Mouse (Mus musculus) embryonic facial prominence, embryonic 13.5 days (tissue): ENCODE results near the gene Thbs1. TPM values are rescaled to one million over a fixed set of nuclear protein-coding genes. Genes with fewer than 3 reads are reported as not detected.
"Not testable (repeated sequence)": the region's sequence is repeated elsewhere in the genome, so short reads cannot be mapped to it uniquely, and the experiment has no call there.

Experiments
- ATAC-seq: fragments of 200-750 bp; cut with Nextera tagmentation; 2 replicates; pipeline ENCODE4 v1.8.0; 2017; ENCODE audit warnings: low read depth; ENCODE audit not compliant: insufficient number of reproducible peaks, insufficient read depth, low FRiP score, low TSS enrichment
- H3K27ac ChIP-seq: fragments of 300-500 bp; sonication (generic); 2 replicates; pipeline ENCODE4 v1.5.1; 2015; ENCODE audit warnings: moderate library complexity, mild to moderate bottlenecking, inconsistent platforms
- H3K27me3 ChIP-seq: fragments of 300-500 bp; sonication (generic); 2 replicates; pipeline ENCODE4 v1.6.1; 2015; ENCODE audit warnings: mild to moderate bottlenecking, inconsistent platforms
- H3K36me3 ChIP-seq: fragments of 300-500 bp; sonication (generic); 2 replicates; pipeline ENCODE4 v1.6.1; 2015; ENCODE audit warnings: mild to moderate bottlenecking, inconsistent platforms
- H3K4me1 ChIP-seq: fragments of 300-500 bp; sonication (generic); 2 replicates; pipeline ENCODE4 v1.6.1; 2015; ENCODE audit warnings: inconsistent platforms
- H3K4me2 ChIP-seq: fragments of 300-500 bp; sonication (generic); 2 replicates; pipeline ENCODE4 v1.6.1; 2015; ENCODE audit warnings: moderate library complexity, mild to moderate bottlenecking, inconsistent platforms
- H3K4me3 ChIP-seq: fragments of 300-500 bp; sonication (generic); 2 replicates; pipeline ENCODE4 v1.5.1; 2015; ENCODE audit warnings: mild to moderate bottlenecking, inconsistent platforms
- H3K9ac ChIP-seq: fragments of 300-500 bp; sonication (generic); 2 replicates; pipeline ENCODE4 v1.6.1; 2015; ENCODE audit warnings: mild to moderate bottlenecking, inconsistent platforms
- H3K9me3 ChIP-seq: fragments of 300-500 bp; sonication (generic); 2 replicates; pipeline ENCODE4 v1.6.1; 2016; ENCODE audit warnings: inconsistent platforms
- WGBS: fragments of 180-500 bp; shearing (Covaris S2); methylation state at CpG from one replicate; pipeline ENCODE4 v1.1.7; 2015; ENCODE audit warnings: mixed read lengths; 5-methylcytosine and 5-hydroxymethylcytosine counted together
- polyA plus RNA-seq: library from polyadenylated mRNA; unstranded; fragments of >200 nt; fragmentation: Nextera tagmentation; extraction: Ambion mirVana; gene quantifications from 2 replicates; pipeline ENCODE4 v1.2.1, GENCODE M21; 2015

Gene Thbs1
- polyA plus RNA-seq, 1 experiment from 2014 or later = 71.1 TPM

GRCm38 (mm10) chr2:118125211-118125939 is 13.7 kb downstream of the Thbs1 start:
- Histone ChIP-seq H3K36me3 (peaks cover 60% of the 10 kb centered on the region), H3K27me3 (no peaks in the 10 kb centered on the region)
- no peak for ATAC-seq

DNA sequence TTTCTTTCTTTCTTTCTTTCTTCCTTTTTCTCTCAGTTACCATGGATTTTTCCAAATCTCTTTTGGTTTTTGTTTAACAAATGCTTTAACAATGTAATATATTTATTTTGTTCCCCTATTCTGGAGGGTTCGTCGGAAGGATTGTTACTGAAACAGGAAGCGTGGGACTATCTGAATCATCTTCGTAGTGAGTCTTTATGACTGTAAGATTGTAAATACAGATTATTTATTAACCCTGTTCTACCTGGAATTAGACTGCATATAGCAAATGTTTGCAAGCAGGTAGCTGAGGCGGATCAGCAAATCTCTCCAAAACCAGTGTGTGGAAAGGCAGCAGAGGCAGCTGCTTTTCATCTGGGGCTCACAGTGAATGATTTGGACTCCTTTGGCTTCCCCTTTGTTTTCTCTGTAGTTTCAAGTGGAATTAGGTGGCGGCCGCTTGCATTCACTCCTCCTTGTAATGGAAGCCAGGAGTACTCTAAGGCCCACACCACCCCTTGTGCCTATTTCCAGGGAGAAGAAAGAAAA is 14.3 kb downstream of the Thbs1 start:
- H3K4me1 ChIP-seq = 0 out of 2 replicates have a peak, but pooled peaks cover 6% of the 10 kb centered on the region
- H3K9ac ChIP-seq = no peak overlapping the region
- 60% methylated on average over 7 of the region's 7 CpGs for WGBS
- no peak for ATAC-seq
- no peak overlapping the region for H3K4me3 ChIP-seq
- peaks cover 53% of the 10 kb centered on the region for H3K36me3 ChIP-seq
- no peaks in the 10 kb centered on the region for H3K27me3 ChIP-seq
- H3K9me3 ChIP-seq = no peaks in the 10 kb centered on the region
- no peak overlapping the region for H3K27ac ChIP-seq
- no peak overlapping the region for H3K4me2 ChIP-seq

More at GRCm38 (mm10) chr2:118125211-118125939, 13.7 kb downstream of the Thbs1 start:
- Histone ChIP-seq H3K4me1 (0 out of 2 replicates have a peak, but pooled peaks cover 6% of the 10 kb centered on the region), H3K4me2 (no peak overlapping the region), H3K4me3 (no peak overlapping the region), H3K9me3 (no peaks in the 10 kb centered on the region), H3K27ac (no peak overlapping the region), H3K9ac (no peak overlapping the region)
- WGBS = 81% methylated on average over 11 of the region's 11 CpGs

- Histone ChIP-seq H3K4me3 (no peak overlapping the region), H3K27me3 (no peaks in the 10 kb centered on the region), H3K4me1 (0 out of 2 replicates have a peak, but pooled peaks cover 6% of the 10 kb centered on the region), H3K9ac (no peak overlapping the region), H3K4me2 (no peak overlapping the region), H3K9me3 (no peaks in the 10 kb centered on the region), H3K36me3 (peaks cover 36% of the 10 kb centered on the region), H3K27ac (no peak overlapping the region)
- ATAC-seq = no peak
- 79% methylated on average over 5 of the region's 5 CpGs for WGBS
These were observed 16.0 kb downstream of the Thbs1 start for GRCm38 (mm10) chr2:118127516-118128288.

DNA sequence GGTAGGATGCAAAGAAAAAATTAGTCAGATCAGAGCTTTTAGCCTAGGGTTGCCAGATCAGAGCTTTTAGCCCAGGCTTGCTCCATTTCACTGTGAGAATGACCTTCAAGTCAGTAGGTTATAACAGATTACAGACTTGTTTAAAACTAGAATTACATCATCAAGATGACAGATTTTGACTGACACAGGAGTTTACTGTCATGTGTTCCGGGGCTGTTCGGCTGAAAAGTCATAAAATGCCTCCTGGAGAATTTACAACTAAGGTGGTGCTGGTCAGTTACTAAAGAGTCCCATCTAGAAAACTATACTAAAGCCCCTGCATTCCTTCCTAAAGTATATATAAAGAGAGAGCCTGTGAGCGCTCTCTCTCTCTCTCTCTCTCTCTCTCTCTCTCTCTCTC is 16.6 kb downstream of the Thbs1 start:
- peaks cover 30% of the 10 kb centered on the region for H3K36me3 ChIP-seq
- no peak for ATAC-seq
- WGBS = 67% methylated on average over 3 of the region's 3 CpGs

GRCm38 (mm10) chr2:118137071-118137470 is 25.4 kb downstream of the Thbs1 start:
- H3K27me3 ChIP-seq = no peaks in the 10 kb centered on the region

More for the DNA sequence above, 16.6 kb downstream of the Thbs1 start:
- Histone ChIP-seq H3K9ac (no peak overlapping the region), H3K4me3 (no peak overlapping the region), H3K27me3 (no peaks in the 10 kb centered on the region), H3K4me1 (0 out of 2 replicates have a peak, but pooled peaks cover 6% of the 10 kb centered on the region), H3K9me3 (no peaks in the 10 kb centered on the region), H3K27ac (no peak overlapping the region), H3K4me2 (no peak overlapping the region)

DNA sequence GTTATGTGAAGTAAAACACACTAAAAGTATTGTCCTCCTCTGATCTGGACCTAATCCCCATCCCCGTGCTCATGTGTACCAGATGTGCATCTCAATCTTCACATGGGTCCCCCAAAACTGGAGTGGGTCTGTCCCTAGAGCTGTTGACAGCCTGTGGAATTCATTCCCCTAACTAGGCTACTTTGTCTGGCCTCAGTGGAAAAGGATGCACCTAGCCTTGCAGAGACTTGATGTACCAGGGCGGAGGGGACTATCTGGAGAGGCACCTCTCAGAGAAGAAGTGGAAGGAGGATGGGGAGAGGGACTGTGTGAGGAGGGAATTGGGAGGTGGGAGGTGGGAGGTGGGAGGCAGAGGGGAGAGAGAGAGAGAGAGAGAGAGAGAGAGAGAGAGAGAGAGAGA is 26.1 kb downstream of the Thbs1 start:
- no peak for ATAC-seq
- no peaks in the 10 kb centered on the region for H3K9me3 ChIP-seq
- no peak overlapping the region for H3K4me3 ChIP-seq
- WGBS = 72% methylated on average over 2 of the region's 2 CpGs
- H3K4me1 ChIP-seq = no peaks in the 10 kb centered on the region
- H3K27ac ChIP-seq = no peak overlapping the region
- no peak overlapping the region for H3K9ac ChIP-seq
- no peak overlapping the region for H3K4me2 ChIP-seq
- no peaks in the 10 kb centered on the region for H3K36me3 ChIP-seq
- no peaks in the 10 kb centered on the region for H3K27me3 ChIP-seq

More at GRCm38 (mm10) chr2:118137071-118137470, 25.4 kb downstream of the Thbs1 start:
- H3K9me3 ChIP-seq = no peaks in the 10 kb centered on the region
- H3K36me3 ChIP-seq = no peaks in the 10 kb centered on the region
- no peak overlapping the region for H3K4me2 ChIP-seq
- WGBS = 84% methylated on average over 9 of the region's 9 CpGs
- ATAC-seq = no peak
- no peak overlapping the region for H3K27ac ChIP-seq
- H3K9ac ChIP-seq = no peak overlapping the region
- H3K4me1 ChIP-seq = no peaks in the 10 kb centered on the region
- H3K4me3 ChIP-seq = no peak overlapping the region

DNA sequence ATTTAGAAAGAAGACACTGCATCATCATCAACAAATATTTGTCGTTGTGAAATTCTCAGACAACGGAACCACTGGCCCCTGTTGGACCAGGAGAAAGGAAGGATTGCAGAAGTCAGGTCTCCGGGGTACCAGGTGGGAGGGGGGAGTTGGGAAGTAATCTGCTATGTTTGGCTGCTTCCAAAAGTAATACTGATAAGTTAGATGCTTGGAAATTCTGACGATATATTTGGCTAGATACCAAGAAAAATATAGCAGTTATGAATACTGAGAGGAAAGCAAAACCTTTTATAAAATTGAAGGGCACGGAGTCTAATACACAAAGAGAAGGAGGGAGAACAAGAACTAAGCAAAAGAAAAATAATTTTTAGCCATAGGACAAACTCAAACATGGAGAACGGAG is 27.6 kb downstream of the Thbs1 start:
- Histone ChIP-seq H3K4me2 (no peak overlapping the region), H3K4me3 (no peak overlapping the region), H3K27me3 (no peaks in the 10 kb centered on the region), H3K4me1 (no peaks in the 10 kb centered on the region), H3K9ac (no peak overlapping the region), H3K9me3 (no peaks in the 10 kb centered on the region), H3K27ac (no peak overlapping the region), H3K36me3 (no peaks in the 10 kb centered on the region)
- ATAC-seq = no peak
- WGBS = 73% methylated on average over 6 of the region's 6 CpGs

- WGBS = 88% methylated on average over 10 of the region's 10 CpGs
- Histone ChIP-seq H3K4me3 (no peak overlapping the region), H3K36me3 (no peaks in the 10 kb centered on the region), H3K27ac (no peak overlapping the region), H3K9me3 (no peaks in the 10 kb centered on the region), H3K4me2 (no peak overlapping the region), H3K4me1 (no peaks in the 10 kb centered on the region), H3K27me3 (no peaks in the 10 kb centered on the region), H3K9ac (no peak overlapping the region)
- no peak for ATAC-seq
These were observed 30.0 kb downstream of the Thbs1 start for GRCm38 (mm10) chr2:118141651-118142050.

GRCm38 (mm10) chr2:118147749-118148148 is 36.1 kb downstream of the Thbs1 start:
- not testable (repeated sequence) for H3K36me3 ChIP-seq, H3K9me3 ChIP-seq, H3K27ac ChIP-seq, H3K9ac ChIP-seq, H3K4me1 ChIP-seq, H3K4me2 ChIP-seq, H3K27me3 ChIP-seq, ATAC-seq, H3K4me3 ChIP-seq
- WGBS = 74% methylated on average over 3 of the region's 3 CpGs

DNA sequence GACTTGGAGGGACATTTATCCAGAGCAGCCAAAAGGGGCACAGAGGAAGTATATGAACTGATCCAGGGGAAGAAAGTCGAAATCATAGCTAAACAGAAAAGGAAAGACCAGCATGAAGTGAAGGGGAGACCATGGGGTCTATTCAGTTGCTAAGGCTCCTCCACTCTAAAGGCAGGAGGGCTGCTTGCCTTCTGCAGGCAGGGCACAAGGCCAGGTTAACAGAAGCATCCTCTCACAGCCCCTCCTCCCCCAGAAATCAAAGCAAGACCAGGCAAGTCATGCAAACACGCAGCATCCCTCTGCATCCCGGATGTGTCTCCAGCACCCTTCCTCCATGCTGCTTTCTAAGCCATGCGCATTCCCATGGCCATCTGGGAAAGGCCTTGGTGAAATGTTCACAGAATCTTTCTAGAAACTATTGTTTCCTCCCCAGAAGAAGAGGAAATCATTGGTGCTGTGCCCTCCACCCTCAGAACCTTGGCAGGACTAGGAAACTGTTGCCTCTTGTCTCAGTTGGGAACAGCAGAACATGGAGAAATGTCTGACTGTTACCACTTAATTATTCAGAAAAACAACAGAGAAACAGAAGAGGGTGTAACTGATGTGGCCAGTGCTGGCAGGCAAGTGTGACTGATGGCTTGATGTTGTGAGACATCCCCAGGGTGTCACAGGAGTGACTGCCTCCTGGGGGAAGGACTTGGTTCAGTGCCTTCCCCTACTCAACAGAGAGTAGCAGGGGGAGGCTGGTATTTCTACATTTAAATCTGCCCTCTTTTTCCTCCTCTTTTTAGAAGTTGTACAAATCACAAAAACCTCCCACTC is 36.9 kb downstream of the Thbs1 start:
- H3K9me3 ChIP-seq = no peaks in the 10 kb centered on the region
- no peaks in the 10 kb centered on the region for H3K36me3 ChIP-seq
- no peaks in the 10 kb centered on the region for H3K27me3 ChIP-seq
- H3K4me2 ChIP-seq = no peak overlapping the region
- no peak overlapping the region for H3K4me3 ChIP-seq
- no peak for ATAC-seq
- WGBS = 74% methylated on average over 4 of the region's 4 CpGs
- peaks cover 6% of the 10 kb centered on the region; the same call in 1 of the 2 replicates for H3K4me1 ChIP-seq
- H3K9ac ChIP-seq = no peak overlapping the region
- no peak overlapping the region for H3K27ac ChIP-seq

- ATAC-seq = no peak
These were observed 38.3 kb downstream of the Thbs1 start for GRCm38 (mm10) chr2:118149855-118150563.

More at GRCm38 (mm10) chr2:118149855-118150563, 38.3 kb downstream of the Thbs1 start:
- H3K9ac ChIP-seq = no peak overlapping the region
- 66% methylated on average over 12 of the region's 12 CpGs for WGBS
- no peak overlapping the region for H3K4me2 ChIP-seq
- H3K4me3 ChIP-seq = no peak overlapping the region
- H3K9me3 ChIP-seq = no peaks in the 10 kb centered on the region
- H3K27ac ChIP-seq = no peak overlapping the region
- H3K36me3 ChIP-seq = no peaks in the 10 kb centered on the region
- no peaks in the 10 kb centered on the region for H3K27me3 ChIP-seq
- H3K4me1 ChIP-seq = peaks cover 9% of the 10 kb centered on the region
